Mouse (Mus musculus): ENCODE results near the gene Nrn1.

- TF ChIP-seq CTCF (IDR thresholded peaks at IDR 0.05; ENCODE audit: control insufficient read depth, insufficient read depth, low read length), result no peak
- TF ChIP-seq POLR2A (IDR thresholded peaks at IDR 0.05; ENCODE audit: borderline replicate concordance, control insufficient read depth, low read depth, low read length), result no peak
Observed at GRCm38 (mm10) chr13:36733566-36733965, 1.4 kb downstream of the Nrn1 start.
